Mouse (Mus musculus) neural tube, embryonic 15.5 days (tissue): ENCODE measurements around the gene Vangl2. TPM values are rescaled to one million over a fixed set of nuclear protein-coding genes. Genes with fewer than 3 reads are reported as not detected.

ENCODE experiments used
- ATAC-seq: fragments of 200-750 bp; cut with Nextera tagmentation; 2 replicates; pipeline ENCODE4 v1.8.0; 2017; ENCODE audit warnings: mild to moderate bottlenecking, moderate TSS enrichment, moderate library complexity; ENCODE audit not compliant: low FRiP score
- H3K27ac ChIP-seq: fragments of 300-500 bp; sonication (generic); replicated peaks from 2 replicates; pipeline ENCODE4 v1.5.1; 2015; ENCODE audit warnings: mild to moderate bottlenecking, inconsistent platforms
- H3K27me3 ChIP-seq: fragments of 300-500 bp; sonication (generic); replicated peaks from 2 replicates; pipeline ENCODE4 v1.6.1; 2015; ENCODE audit warnings: inconsistent platforms
- H3K36me3 ChIP-seq: fragments of 300-500 bp; sonication (generic); 2 replicates; pipeline ENCODE4 v1.6.1; 2015; ENCODE audit warnings: inconsistent platforms
- H3K4me1 ChIP-seq: fragments of 300-500 bp; sonication (generic); 2 replicates; pipeline ENCODE4 v1.6.1; 2015; ENCODE audit warnings: inconsistent platforms
- H3K4me2 ChIP-seq: fragments of 300-500 bp; sonication (generic); 2 replicates; pipeline ENCODE4 v1.6.1; 2015; ENCODE audit warnings: inconsistent platforms, mild to moderate bottlenecking, moderate library complexity
- H3K4me3 ChIP-seq: fragments of 300-500 bp; sonication (generic); replicated peaks from 2 replicates; pipeline ENCODE4 v1.5.1; 2015; ENCODE audit warnings: mild to moderate bottlenecking, inconsistent platforms
- H3K9ac ChIP-seq: fragments of 300-500 bp; sonication (generic); replicated peaks from 2 replicates; pipeline ENCODE4 v1.6.1; 2015; ENCODE audit warnings: mild to moderate bottlenecking, inconsistent platforms
- H3K9me3 ChIP-seq: fragments of 300-500 bp; sonication (generic); replicated peaks from 2 replicates; pipeline ENCODE4 v1.6.1; 2016; ENCODE audit warnings: inconsistent platforms
- WGBS: fragments of 180-500 bp; shearing (Covaris S2); methylation state at CpG from one replicate; pipeline ENCODE4 v1.1.7; 2015; ENCODE audit warnings: mixed read lengths; 5-methylcytosine and 5-hydroxymethylcytosine counted together
- polyA plus RNA-seq: library from polyadenylated mRNA; unstranded; fragments of >200 nt; fragmentation: Nextera tagmentation; extraction: Ambion mirVana; gene quantifications from 2 replicates; pipeline ENCODE4 v1.2.1, GENCODE M21; 2015

Vangl2 gene
- polyA plus RNA-seq, 1 experiment from 2014 or later = 40.1 TPM

DNA sequence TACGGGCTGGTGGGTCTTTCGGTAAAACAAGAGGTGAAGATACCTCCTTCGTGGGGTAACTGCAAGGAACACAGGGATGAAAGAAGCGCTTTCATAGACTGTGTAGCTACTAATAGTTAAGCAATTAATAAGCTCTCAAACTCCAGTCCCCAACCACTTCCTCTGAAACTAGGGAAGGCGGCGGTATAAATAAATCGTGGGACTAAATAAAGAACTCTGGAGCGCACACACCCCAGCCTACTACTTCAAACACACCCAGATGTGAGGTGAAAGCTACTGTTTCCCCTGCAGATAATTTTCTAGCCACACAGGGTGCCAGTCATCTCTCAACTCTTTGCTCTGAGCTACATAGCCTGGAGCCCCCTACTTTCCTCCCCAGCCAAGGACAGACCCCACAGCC is 12.2 kb downstream of the Vangl2 start:
- Histone ChIP-seq H3K4me3 (no peak overlapping the region), H3K9me3 (no peaks in the 10 kb centered on the region), H3K36me3 (peaks cover 8% of the 10 kb centered on the region), H3K4me1 (peaks cover 88% of the 10 kb centered on the region), H3K4me2 (peak overlapping the region; percentile 42), H3K27me3 (no peaks in the 10 kb centered on the region), H3K27ac (peak overlapping the region; percentile 82), H3K9ac (no peak overlapping the region)
- WGBS = 29% methylated on average over 8 of the region's 8 CpGs
- no peak for ATAC-seq

GRCm38 (mm10) chr1:172015312-172015939 is 12.8 kb downstream of the Vangl2 start:
- peaks cover 14% of the 10 kb centered on the region for H3K36me3 ChIP-seq
- ATAC-seq = no peak
- no peak overlapping the region for H3K4me3 ChIP-seq
- H3K27ac ChIP-seq = peak overlapping the region; percentile 82
- 29% methylated on average over 9 of the region's 9 CpGs for WGBS
- peak overlapping the region; percentile 42 for H3K4me2 ChIP-seq
- H3K27me3 ChIP-seq = no peaks in the 10 kb centered on the region
- no peak overlapping the region; the same call in 1 of the 2 replicates for H3K9ac ChIP-seq
- H3K4me1 ChIP-seq = peaks cover 82% of the 10 kb centered on the region
- no peaks in the 10 kb centered on the region for H3K9me3 ChIP-seq

DNA sequence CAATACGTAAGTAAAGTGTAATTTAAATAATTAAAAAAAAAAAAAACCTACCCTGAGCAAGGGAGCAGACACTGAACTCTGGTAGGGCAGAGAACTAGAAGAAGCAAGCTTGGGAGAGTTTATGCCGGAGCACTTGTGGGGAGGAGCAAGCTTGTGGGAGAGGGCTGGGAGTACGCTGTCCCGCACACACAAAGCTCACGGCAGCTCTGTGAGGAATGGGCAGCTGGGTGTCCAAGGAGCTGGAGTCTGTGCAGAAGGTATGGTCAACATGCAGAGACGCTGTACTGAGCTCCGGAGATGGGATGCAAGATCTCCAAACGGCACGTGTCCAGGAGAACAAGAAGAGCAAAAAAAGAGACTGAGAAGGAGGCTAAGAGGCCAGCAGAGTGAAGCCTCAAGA is 13.5 kb downstream of the Vangl2 start:
- Histone ChIP-seq H3K9ac (no peak overlapping the region; the same call in 1 of the 2 replicates), H3K27me3 (no peaks in the 10 kb centered on the region), H3K4me3 (no peak overlapping the region), H3K4me1 (peaks cover 75% of the 10 kb centered on the region), H3K4me2 (peak overlapping the region; percentile 42), H3K9me3 (no peaks in the 10 kb centered on the region), H3K36me3 (peaks cover 20% of the 10 kb centered on the region), H3K27ac (peak overlapping the region; percentile 54)
- WGBS = 16% methylated on average over 9 of the region's 9 CpGs
- no peak for ATAC-seq

DNA sequence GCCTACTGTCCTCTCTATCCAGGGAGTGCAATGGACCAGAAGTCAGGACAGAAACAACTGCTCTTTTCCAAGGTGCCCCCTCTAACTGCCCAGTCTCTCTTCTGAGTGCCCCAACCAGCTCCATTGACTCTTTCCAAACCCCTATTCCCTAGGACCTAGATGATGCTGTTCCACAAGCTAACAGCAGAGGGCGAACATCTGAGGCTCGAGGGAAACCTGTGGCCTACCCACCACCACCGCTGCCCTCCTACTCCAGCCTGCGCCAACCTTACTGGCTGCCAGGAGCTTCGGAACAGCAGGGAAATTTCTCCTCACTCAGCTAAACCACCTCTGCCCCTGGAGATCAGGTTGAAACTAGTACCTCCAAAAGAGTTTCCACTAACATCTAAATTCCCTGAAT is 16.2 kb downstream of the Vangl2 start:
- WGBS = 10% methylated on average over 5 of the region's 5 CpGs
- no peak overlapping the region for H3K4me3 ChIP-seq
- peak overlapping the region; percentile 46 for H3K27ac ChIP-seq
- peaks cover 46% of the 10 kb centered on the region for H3K36me3 ChIP-seq
- no peak overlapping the region for H3K4me2 ChIP-seq
- ATAC-seq = no peak
- H3K4me1 ChIP-seq = peaks cover 49% of the 10 kb centered on the region
- H3K27me3 ChIP-seq = no peaks in the 10 kb centered on the region
- no peak overlapping the region for H3K9ac ChIP-seq
- H3K9me3 ChIP-seq = no peaks in the 10 kb centered on the region

DNA sequence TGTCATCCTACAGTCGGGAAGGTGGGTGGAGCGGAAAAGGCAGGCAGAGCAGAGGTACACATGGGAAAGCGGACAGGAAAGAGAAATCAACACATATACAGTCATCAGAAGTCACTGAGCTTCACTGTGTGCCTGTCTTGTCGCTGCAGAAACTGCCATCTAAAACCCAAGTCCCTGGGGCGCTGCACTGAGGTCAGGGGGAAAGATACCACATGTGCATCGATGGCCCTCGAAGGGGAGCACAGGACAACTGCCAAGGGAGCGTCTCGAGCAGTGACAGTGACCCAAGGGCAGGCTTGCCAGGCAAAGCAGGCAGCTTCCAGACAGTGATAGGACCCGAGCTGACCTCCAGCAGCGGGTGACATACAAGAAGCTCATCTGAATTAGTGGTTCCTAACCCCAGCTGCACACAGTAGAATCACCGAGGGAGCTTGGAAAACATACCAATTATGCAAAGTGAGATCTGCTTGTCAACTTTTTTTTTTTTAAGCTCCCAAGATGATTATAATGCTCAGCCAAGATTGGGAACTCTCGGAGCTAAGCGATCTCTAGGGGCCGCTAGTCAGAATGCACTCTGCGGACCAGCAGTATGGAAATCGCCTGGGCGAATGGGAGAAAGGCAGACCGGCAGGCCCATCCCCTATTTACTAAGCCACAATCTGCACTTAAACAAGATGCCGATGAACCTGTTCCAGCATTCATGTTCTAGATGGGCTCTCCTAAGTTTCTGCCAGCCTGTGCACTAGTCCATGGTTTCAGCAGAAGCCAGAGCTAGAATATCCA is 18.0 kb downstream of the Vangl2 start:
- H3K9ac ChIP-seq = no peak overlapping the region
- no peak overlapping the region for H3K27ac ChIP-seq
- no peak for ATAC-seq
- H3K36me3 ChIP-seq = peaks cover 64% of the 10 kb centered on the region
- H3K9me3 ChIP-seq = no peaks in the 10 kb centered on the region
- H3K4me2 ChIP-seq = no peak overlapping the region
- peaks cover 31% of the 10 kb centered on the region for H3K4me1 ChIP-seq
- H3K4me3 ChIP-seq = no peak overlapping the region
- 82% methylated on average over 20 of the region's 20 CpGs for WGBS
- H3K27me3 ChIP-seq = no peaks in the 10 kb centered on the region

GRCm38 (mm10) chr1:172009406-172009805 is 18.8 kb downstream of the Vangl2 start:
- no peak for ATAC-seq
- Histone ChIP-seq H3K4me1 (peaks cover 23% of the 10 kb centered on the region), H3K9ac (no peak overlapping the region), H3K36me3 (peaks cover 73% of the 10 kb centered on the region), H3K4me3 (no peak overlapping the region), H3K27ac (no peak overlapping the region), H3K27me3 (no peaks in the 10 kb centered on the region), H3K4me2 (no peak overlapping the region), H3K9me3 (no peaks in the 10 kb centered on the region)
- 96% methylated on average over 21 of the region's 21 CpGs for WGBS

GRCm38 (mm10) chr1:172008351-172008750 is 19.9 kb downstream of the Vangl2 start:
- Histone ChIP-seq H3K4me3 (no peak overlapping the region), H3K9me3 (no peaks in the 10 kb centered on the region), H3K27me3 (no peaks in the 10 kb centered on the region), H3K27ac (no peak overlapping the region), H3K9ac (no peak overlapping the region), H3K36me3 (peaks cover 82% of the 10 kb centered on the region), H3K4me1 (peaks cover 14% of the 10 kb centered on the region), H3K4me2 (no peak overlapping the region)
- 92% methylated on average over 9 of the region's 9 CpGs for WGBS
- no peak for ATAC-seq

DNA sequence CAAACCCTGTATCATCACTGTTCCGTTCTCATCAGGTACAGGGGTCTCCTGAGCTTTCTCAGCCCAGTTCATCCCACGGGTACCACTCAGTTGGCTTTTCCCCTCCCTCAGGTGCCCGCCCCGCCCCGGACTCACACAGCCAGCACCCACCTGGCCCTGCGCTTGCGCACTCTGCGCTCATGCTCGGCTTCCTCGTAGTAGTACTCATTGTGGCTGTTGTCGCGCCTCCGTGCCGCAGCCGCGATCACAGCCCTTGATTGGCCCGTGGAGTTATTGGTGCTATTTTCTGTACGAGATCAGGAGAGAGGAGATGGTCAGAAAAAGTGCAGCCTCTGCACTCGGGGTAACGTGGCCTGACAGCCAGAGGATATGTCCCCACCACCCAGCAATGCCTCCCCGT is 20.5 kb downstream of the Vangl2 start:
- Histone ChIP-seq H3K4me3 (no peak overlapping the region), H3K27me3 (no peaks in the 10 kb centered on the region), H3K9me3 (no peaks in the 10 kb centered on the region), H3K36me3 (peaks cover 87% of the 10 kb centered on the region), H3K27ac (no peak overlapping the region), H3K9ac (no peak overlapping the region), H3K4me1 (peaks cover 8% of the 10 kb centered on the region), H3K4me2 (no peak overlapping the region)
- no peak for ATAC-seq
- 96% methylated on average over 21 of the region's 21 CpGs for WGBS

GRCm38 (mm10) chr1:172001665-172002064 is 26.6 kb downstream of the Vangl2 start:
- no peak overlapping the region for H3K4me2 ChIP-seq
- H3K36me3 ChIP-seq = peaks cover 39% of the 10 kb centered on the region
- WGBS = 55% methylated on average over 12 of the region's 12 CpGs

GRCm38 (mm10) chr1:172000641-172001040 is 27.6 kb downstream of the Vangl2 start:
- no peak overlapping the region for H3K27ac ChIP-seq
- H3K4me1 ChIP-seq = peaks cover 6% of the 10 kb centered on the region; the same call in 1 of the 2 replicates
- H3K9me3 ChIP-seq = no peaks in the 10 kb centered on the region
- H3K9ac ChIP-seq = no peak overlapping the region
- 54% methylated on average over 3 of the region's 3 CpGs for WGBS
- ATAC-seq = peak; percentile 20; the same call in 1 of the 2 replicates
- peaks cover 29% of the 10 kb centered on the region for H3K36me3 ChIP-seq
- no peak overlapping the region for H3K4me2 ChIP-seq
- H3K4me3 ChIP-seq = no peak overlapping the region
- no peaks in the 10 kb centered on the region for H3K27me3 ChIP-seq

More at GRCm38 (mm10) chr1:172001665-172002064, 26.6 kb downstream of the Vangl2 start:
- 0 out of 2 replicates have a peak, but pooled peaks have one; percentile 33 for ATAC-seq
- Histone ChIP-seq H3K27ac (peak overlapping the region; percentile 52; the same call in 1 of the 2 replicates), H3K27me3 (no peaks in the 10 kb centered on the region), H3K9me3 (no peaks in the 10 kb centered on the region), H3K9ac (no peak overlapping the region), H3K4me3 (no peak overlapping the region), H3K4me1 (peaks cover 6% of the 10 kb centered on the region; the same call in 1 of the 2 replicates)

GRCm38 (mm10) chr1:171998820-171999597 is 29.2 kb downstream of the Vangl2 start:
- Histone ChIP-seq H3K27ac (no peak overlapping the region), H3K9me3 (no peaks in the 10 kb centered on the region), H3K4me1 (peaks cover 6% of the 10 kb centered on the region; the same call in 1 of the 2 replicates), H3K4me3 (no peak overlapping the region), H3K27me3 (no peaks in the 10 kb centered on the region), H3K4me2 (no peak overlapping the region), H3K36me3 (peaks cover 13% of the 10 kb centered on the region), H3K9ac (no peak overlapping the region)
- no peak for ATAC-seq
- 96% methylated on average over 13 of the region's 13 CpGs for WGBS
